Mouse (Mus musculus) midbrain, embryonic 12.5 days (tissue): ENCODE data around the gene Cnn2. TPM values are rescaled to one million over a fixed set of nuclear protein-coding genes. Genes with fewer than 3 reads are reported as not detected.

Source experiments
- ATAC-seq: fragments of 200-750 bp; cut with Nextera tagmentation; 2 replicates; pipeline ENCODE4 v1.8.0; 2017; ENCODE audit warnings: low read depth, moderate TSS enrichment, moderate library complexity; ENCODE audit not compliant: low FRiP score
- H3K27ac ChIP-seq: fragments of 300-500 bp; sonication (generic); replicated peaks from 2 replicates; pipeline ENCODE4 v1.5.1; 2016; ENCODE audit warnings: mild to moderate bottlenecking
- H3K27me3 ChIP-seq: fragments of 300-500 bp; sonication (generic); 2 replicates; pipeline ENCODE4 v1.6.1; 2016; ENCODE audit warnings: mild to moderate bottlenecking
- H3K36me3 ChIP-seq: fragments of 300-500 bp; sonication (generic); 2 replicates; pipeline ENCODE4 v1.6.1; 2016
- H3K4me1 ChIP-seq: fragments of 300-500 bp; sonication (generic); 2 replicates; pipeline ENCODE4 v1.6.1; 2016
- H3K4me2 ChIP-seq: fragments of 300-500 bp; sonication (generic); replicated peaks from 2 replicates; pipeline ENCODE4 v1.6.1; 2016; ENCODE audit warnings: mild to moderate bottlenecking, moderate library complexity
- H3K4me3 ChIP-seq: fragments of 300-500 bp; sonication (generic); 2 replicates; pipeline ENCODE4 v1.5.1; 2016; ENCODE audit warnings: mild to moderate bottlenecking
- H3K9ac ChIP-seq: fragments of 300-500 bp; sonication (generic); replicated peaks from 2 replicates; pipeline ENCODE4 v1.6.1; 2016; ENCODE audit warnings: mild to moderate bottlenecking, moderate library complexity
- H3K9me3 ChIP-seq: fragments of 300-500 bp; sonication (generic); 2 replicates; pipeline ENCODE4 v1.6.1; 2016; ENCODE audit warnings: mild to moderate bottlenecking
- WGBS: fragments of 180-500 bp; shearing (Covaris S2); methylation state at CpG from one replicate; pipeline ENCODE4 v1.1.7; 2016; 5-methylcytosine and 5-hydroxymethylcytosine counted together
- polyA plus RNA-seq: library from polyadenylated mRNA; unstranded; fragments of >200 nt; fragmentation: Nextera tagmentation; extraction: Ambion mirVana; gene quantifications from 2 replicates; pipeline ENCODE4 v1.2.1, GENCODE M21; 2016

Gene Cnn2
- polyA plus RNA-seq, 1 experiment from 2014 or later: 168 TPM

- H3K9ac ChIP-seq: no peak overlapping the region
- ATAC-seq: no peak
- no peak overlapping the region for H3K27ac ChIP-seq
- no peak overlapping the region for H3K4me2 ChIP-seq
- WGBS: 87% methylated on average over 5 of the region's 5 CpGs
- no peaks in the 10 kb centered on the region for H3K36me3 ChIP-seq
- H3K27me3 ChIP-seq: peaks cover 24% of the 10 kb centered on the region
- no peak overlapping the region for H3K4me3 ChIP-seq
- no peaks in the 10 kb centered on the region for H3K9me3 ChIP-seq
- peaks cover 12% of the 10 kb centered on the region for H3K4me1 ChIP-seq
These were observed 35.4 kb downstream of the Cnn2 start for GRCm38 (mm10) chr10:80023758-80024157.

GRCm38 (mm10) chr10:80024229-80025043 is 36.1 kb downstream of the Cnn2 start:
- no peaks in the 10 kb centered on the region for H3K9me3 ChIP-seq
- no peak for ATAC-seq
- WGBS: 78% methylated on average over 15 of the region's 15 CpGs
- H3K4me2 ChIP-seq: no peak overlapping the region
- peaks cover 7% of the 10 kb centered on the region for H3K4me1 ChIP-seq
- no peaks in the 10 kb centered on the region for H3K36me3 ChIP-seq
- peaks cover 17% of the 10 kb centered on the region for H3K27me3 ChIP-seq
- no peak overlapping the region for H3K9ac ChIP-seq
- no peak overlapping the region for H3K4me3 ChIP-seq
- H3K27ac ChIP-seq: no peak overlapping the region

GRCm38 (mm10) chr10:80025044-80025347 is 36.6 kb downstream of the Cnn2 start:
- ATAC-seq: no peak
- H3K9me3 ChIP-seq: no peaks in the 10 kb centered on the region
- no peaks in the 10 kb centered on the region for H3K36me3 ChIP-seq
- no peak overlapping the region for H3K4me2 ChIP-seq
- H3K9ac ChIP-seq: no peak overlapping the region
- peaks cover 13% of the 10 kb centered on the region for H3K27me3 ChIP-seq
- 56% methylated on average over 4 of the region's 4 CpGs for WGBS
- 0 out of 2 replicates have a peak, but pooled peaks cover 1% of the 10 kb centered on the region for H3K4me1 ChIP-seq
- no peak overlapping the region for H3K4me3 ChIP-seq
- H3K27ac ChIP-seq: no peak overlapping the region

GRCm38 (mm10) chr10:80025463-80025862 is 37.1 kb downstream of the Cnn2 start:
- Histone ChIP-seq H3K9ac (no peak overlapping the region), H3K36me3 (no peaks in the 10 kb centered on the region), H3K27me3 (peaks cover 8% of the 10 kb centered on the region), H3K4me1 (no peaks in the 10 kb centered on the region), H3K27ac (no peak overlapping the region), H3K4me3 (no peak overlapping the region), H3K9me3 (no peaks in the 10 kb centered on the region), H3K4me2 (no peak overlapping the region)
- ATAC-seq: no peak
- WGBS: 80% methylated on average over 10 of the region's 10 CpGs

- Histone ChIP-seq H3K9ac (no peak overlapping the region), H3K4me1 (no peaks in the 10 kb centered on the region), H3K4me3 (no peak overlapping the region), H3K9me3 (no peaks in the 10 kb centered on the region), H3K27ac (no peak overlapping the region), H3K36me3 (no peaks in the 10 kb centered on the region), H3K4me2 (no peak overlapping the region), H3K27me3 (0 out of 2 replicates have a peak, but pooled peaks cover 4% of the 10 kb centered on the region)
- WGBS: 65% methylated on average over 12 of the region's 12 CpGs
- no peak for ATAC-seq
These were observed 37.5 kb downstream of the Cnn2 start for GRCm38 (mm10) chr10:80025889-80026288.

GRCm38 (mm10) chr10:80027681-80028520 is 39.5 kb downstream of the Cnn2 start:
- no peak for ATAC-seq
- WGBS: 75% methylated on average over 20 of the region's 20 CpGs
- no peak overlapping the region for H3K9ac ChIP-seq
- H3K9me3 ChIP-seq: no peaks in the 10 kb centered on the region
- no peak overlapping the region for H3K27ac ChIP-seq
- H3K36me3 ChIP-seq: no peaks in the 10 kb centered on the region
- no peak overlapping the region for H3K4me3 ChIP-seq
- no peaks in the 10 kb centered on the region for H3K4me1 ChIP-seq
- no peak overlapping the region for H3K4me2 ChIP-seq
- H3K27me3 ChIP-seq: no peaks in the 10 kb centered on the region

GRCm38 (mm10) chr10:80028521-80028846 is 40.1 kb downstream of the Cnn2 start:
- Histone ChIP-seq H3K4me2 (no peak overlapping the region), H3K9ac (no peak overlapping the region), H3K9me3 (no peaks in the 10 kb centered on the region), H3K36me3 (no peaks in the 10 kb centered on the region), H3K4me3 (no peak overlapping the region), H3K4me1 (no peaks in the 10 kb centered on the region), H3K27ac (no peak overlapping the region), H3K27me3 (no peaks in the 10 kb centered on the region)
- no peak for ATAC-seq
- 95% methylated on average over 13 of the region's 13 CpGs for WGBS

- Histone ChIP-seq H3K9ac (no peak overlapping the region), H3K4me3 (no peak overlapping the region)
These were observed 41.8 kb downstream of the Cnn2 start for GRCm38 (mm10) chr10:80030191-80030590.

GRCm38 (mm10) chr10:80030736-80031135 is 42.4 kb downstream of the Cnn2 start:
- no peak for ATAC-seq

More at GRCm38 (mm10) chr10:80030191-80030590, 41.8 kb downstream of the Cnn2 start:
- Histone ChIP-seq H3K27ac (no peak overlapping the region), H3K4me2 (no peak overlapping the region), H3K4me1 (no peaks in the 10 kb centered on the region), H3K36me3 (peaks cover 9% of the 10 kb centered on the region), H3K9me3 (no peaks in the 10 kb centered on the region), H3K27me3 (no peaks in the 10 kb centered on the region)
- 90% methylated on average over 9 of the region's 9 CpGs for WGBS
- ATAC-seq: no peak

GRCm38 (mm10) chr10:80032799-80033480 is 44.6 kb downstream of the Cnn2 start:
- no peak overlapping the region for H3K4me2 ChIP-seq
- H3K9me3 ChIP-seq: no peaks in the 10 kb centered on the region
- WGBS: 63% methylated on average over 5 of the region's 5 CpGs
- peaks cover 35% of the 10 kb centered on the region for H3K36me3 ChIP-seq
- H3K27ac ChIP-seq: no peak overlapping the region; the same call in 1 of the 2 replicates
- H3K27me3 ChIP-seq: no peaks in the 10 kb centered on the region
- H3K9ac ChIP-seq: no peak overlapping the region; the same call in 1 of the 2 replicates
- no peak for ATAC-seq
- H3K4me1 ChIP-seq: peaks cover 2% of the 10 kb centered on the region
- no peak overlapping the region for H3K4me3 ChIP-seq

More at GRCm38 (mm10) chr10:80030736-80031135, 42.4 kb downstream of the Cnn2 start:
- Histone ChIP-seq H3K9me3 (no peaks in the 10 kb centered on the region), H3K27ac (no peak overlapping the region), H3K36me3 (peaks cover 14% of the 10 kb centered on the region), H3K9ac (no peak overlapping the region), H3K4me3 (no peak overlapping the region), H3K4me2 (no peak overlapping the region), H3K27me3 (no peaks in the 10 kb centered on the region), H3K4me1 (no peaks in the 10 kb centered on the region)
- WGBS: 88% methylated on average over 17 of the region's 17 CpGs

- Histone ChIP-seq H3K4me1 (peaks cover 10% of the 10 kb centered on the region), H3K9me3 (no peaks in the 10 kb centered on the region), H3K4me3 (no peak overlapping the region), H3K27me3 (no peaks in the 10 kb centered on the region), H3K27ac (no peak overlapping the region), H3K9ac (no peak overlapping the region), H3K4me2 (no peak overlapping the region), H3K36me3 (peaks cover 40% of the 10 kb centered on the region)
- ATAC-seq: no peak
- 54% methylated on average over 9 of the region's 9 CpGs for WGBS
These were observed 45.4 kb downstream of the Cnn2 start for GRCm38 (mm10) chr10:80033511-80034391.
